Mouse (Mus musculus): ENCODE measurements at regions not wholly inside any gene's neighbourhood (a gene's known extent, or its start where the extent isn't known, plus 50 kb on each side); places are given as distances from the start of the nearest gene placed in this dataset.

- Histone ChIP-seq H3K4me3 (ENCODE audit: low read depth, low read length) (no peak overlapping the region), H3K36me3 (ENCODE audit: control insufficient read depth, insufficient read depth, low read length, poor library complexity, severe bottlenecking) (no peaks in the 10 kb centered on the region), H3K4me1 (ENCODE audit: control insufficient read depth, insufficient read depth, low read length) (no peaks in the 10 kb centered on the region), H3K9me3 (replicated peaks; ENCODE audit: control insufficient read depth, insufficient read depth, low read length, poor library complexity, severe bottlenecking) (no peaks in the 10 kb centered on the region), H3K27me3 (ENCODE audit: control insufficient read depth, insufficient read depth, low read length, poor library complexity, severe bottlenecking) (no peaks in the 10 kb centered on the region), H3K9ac (ENCODE audit: low read depth, poor library complexity, severe bottlenecking) (no peak overlapping the region), H3K27ac (ENCODE audit: insufficient read depth, low read length) (no peak overlapping the region)
- TF ChIP-seq EP300 (IDR thresholded peaks at IDR 0.05; ENCODE audit: insufficient read depth, low read depth, low read length): no peak
- TF ChIP-seq CTCF (IDR thresholded peaks at IDR 0.05; ENCODE audit: low read depth, low read length): no peak
- no peak for TF ChIP-seq POLR2A (IDR thresholded peaks at IDR 0.05; ENCODE audit: insufficient read depth, low read length)
Measured at GRCm38 (mm10) chr13:48371060-48371459, 110.0 kb downstream of the Id4 start.

GRCm38 (mm10) chr13:48376405-48376804 is 115.4 kb downstream of the Id4 start:
- Histone ChIP-seq H3K27ac (ENCODE audit: insufficient read depth, low read length) (no peak overlapping the region), H3K9ac (ENCODE audit: low read depth, poor library complexity, severe bottlenecking) (no peak overlapping the region), H3K4me1 (ENCODE audit: control insufficient read depth, insufficient read depth, low read length) (no peaks in the 10 kb centered on the region), H3K36me3 (ENCODE audit: control insufficient read depth, insufficient read depth, low read length, poor library complexity, severe bottlenecking) (no peaks in the 10 kb centered on the region), H3K4me3 (ENCODE audit: low read depth, low read length) (no peak overlapping the region), H3K9me3 (replicated peaks; ENCODE audit: control insufficient read depth, insufficient read depth, low read length, poor library complexity, severe bottlenecking) (no peaks in the 10 kb centered on the region), H3K27me3 (ENCODE audit: control insufficient read depth, insufficient read depth, low read length, poor library complexity, severe bottlenecking) (no peaks in the 10 kb centered on the region)
- TF ChIP-seq EP300 (IDR thresholded peaks at IDR 0.05; ENCODE audit: insufficient read depth, low read depth, low read length) (no peak), POLR2A (IDR thresholded peaks at IDR 0.05; ENCODE audit: insufficient read depth, low read length) (no peak), CTCF (IDR thresholded peaks at IDR 0.05; ENCODE audit: low read depth, low read length) (no peak)

GRCm38 (mm10) chr13:48383580-48384445 is 122.8 kb downstream of the Id4 start:
- Histone ChIP-seq H3K9ac (ENCODE audit: low read depth, poor library complexity, severe bottlenecking) (no peak overlapping the region), H3K4me1 (ENCODE audit: control insufficient read depth, insufficient read depth, low read length) (no peaks in the 10 kb centered on the region), H3K27ac (ENCODE audit: insufficient read depth, low read length) (no peak overlapping the region), H3K36me3 (ENCODE audit: control insufficient read depth, insufficient read depth, low read length, poor library complexity, severe bottlenecking) (no peaks in the 10 kb centered on the region), H3K4me3 (ENCODE audit: low read depth, low read length) (no peak overlapping the region), H3K9me3 (replicated peaks; ENCODE audit: control insufficient read depth, insufficient read depth, low read length, poor library complexity, severe bottlenecking) (no peaks in the 10 kb centered on the region), H3K27me3 (ENCODE audit: control insufficient read depth, insufficient read depth, low read length, poor library complexity, severe bottlenecking) (no peaks in the 10 kb centered on the region)
- no peak for TF ChIP-seq EP300 (IDR thresholded peaks at IDR 0.05; ENCODE audit: insufficient read depth, low read depth, low read length)
- TF ChIP-seq CTCF (IDR thresholded peaks at IDR 0.05; ENCODE audit: low read depth, low read length): no peak
- no peak for TF ChIP-seq POLR2A (IDR thresholded peaks at IDR 0.05; ENCODE audit: insufficient read depth, low read length)

DNA sequence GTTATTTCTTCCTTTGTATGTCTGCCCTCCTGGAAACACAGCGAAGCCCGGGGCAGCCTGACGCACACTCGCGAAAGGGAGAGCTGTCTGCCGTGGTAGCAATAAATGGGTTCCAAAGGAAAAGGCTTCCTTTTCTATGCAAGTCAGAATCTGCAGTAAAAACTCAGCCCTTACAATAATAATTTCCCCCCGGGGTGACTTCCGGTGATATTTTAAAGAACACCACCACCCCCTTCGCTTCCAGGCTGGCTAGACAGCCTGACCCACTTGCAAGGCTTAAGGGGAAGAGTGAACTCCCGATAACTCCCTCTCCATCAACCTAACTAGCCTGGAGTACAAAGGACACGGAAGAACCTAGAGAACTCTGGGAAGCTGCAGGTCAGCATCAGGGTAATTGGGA is 123.9 kb downstream of the Id4 start:
- H3K36me3 ChIP-seq (ENCODE audit: control insufficient read depth, insufficient read depth, low read length, poor library complexity, severe bottlenecking): no peaks in the 10 kb centered on the region
- no peak overlapping the region for H3K27ac ChIP-seq (ENCODE audit: insufficient read depth, low read length)
- H3K27me3 ChIP-seq (ENCODE audit: control insufficient read depth, insufficient read depth, low read length, poor library complexity, severe bottlenecking): no peaks in the 10 kb centered on the region
- no peaks in the 10 kb centered on the region for H3K9me3 ChIP-seq (replicated peaks; ENCODE audit: control insufficient read depth, insufficient read depth, low read length, poor library complexity, severe bottlenecking)
- H3K9ac ChIP-seq (ENCODE audit: low read depth, poor library complexity, severe bottlenecking): no peak overlapping the region
- no peaks in the 10 kb centered on the region for H3K4me1 ChIP-seq (ENCODE audit: control insufficient read depth, insufficient read depth, low read length)
- H3K4me3 ChIP-seq (ENCODE audit: low read depth, low read length): no peak overlapping the region
- TF ChIP-seq POLR2A (IDR thresholded peaks at IDR 0.05; ENCODE audit: insufficient read depth, low read length): no peak
- TF ChIP-seq CTCF (IDR thresholded peaks at IDR 0.05; ENCODE audit: low read depth, low read length): no peak
- no peak for TF ChIP-seq EP300 (IDR thresholded peaks at IDR 0.05; ENCODE audit: insufficient read depth, low read depth, low read length)

DNA sequence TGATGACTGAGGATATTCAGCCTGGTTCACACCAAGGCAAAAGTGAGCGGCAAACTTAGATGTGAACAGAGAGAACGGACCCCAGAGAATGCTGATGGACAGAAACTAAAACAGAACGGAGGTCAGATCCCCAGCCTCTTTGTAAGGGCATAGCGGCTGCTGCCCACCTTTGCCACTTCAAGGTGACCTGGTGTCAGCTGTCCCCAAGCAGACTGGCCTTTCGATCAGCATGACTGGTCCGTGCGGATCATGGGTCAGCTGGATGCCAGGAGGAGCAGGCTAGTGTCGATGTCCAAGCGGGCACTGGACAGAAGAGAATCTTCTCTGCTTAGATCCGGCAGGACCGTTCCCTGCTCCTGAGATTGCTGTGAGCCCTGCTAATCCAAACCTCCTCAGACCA is 122.1 kb downstream of the Zfp169 start:
- no peaks in the 10 kb centered on the region for H3K9me3 ChIP-seq (replicated peaks; ENCODE audit: control insufficient read depth, insufficient read depth, low read length, poor library complexity, severe bottlenecking)
- no peak for TF ChIP-seq POLR2A (IDR thresholded peaks at IDR 0.05; ENCODE audit: insufficient read depth, low read length)
- no peak for TF ChIP-seq CTCF (IDR thresholded peaks at IDR 0.05; ENCODE audit: low read depth, low read length)
- no peak for TF ChIP-seq EP300 (IDR thresholded peaks at IDR 0.05; ENCODE audit: insufficient read depth, low read depth, low read length)
- no peak overlapping the region for H3K4me3 ChIP-seq (ENCODE audit: low read depth, low read length)
- no peak overlapping the region for H3K9ac ChIP-seq (ENCODE audit: low read depth, poor library complexity, severe bottlenecking)
- no peak overlapping the region for H3K27ac ChIP-seq (ENCODE audit: insufficient read depth, low read length)
- no peaks in the 10 kb centered on the region for H3K4me1 ChIP-seq (ENCODE audit: control insufficient read depth, insufficient read depth, low read length)
- H3K27me3 ChIP-seq (ENCODE audit: control insufficient read depth, insufficient read depth, low read length, poor library complexity, severe bottlenecking): no peaks in the 10 kb centered on the region
- no peaks in the 10 kb centered on the region for H3K36me3 ChIP-seq (ENCODE audit: control insufficient read depth, insufficient read depth, low read length, poor library complexity, severe bottlenecking)

DNA sequence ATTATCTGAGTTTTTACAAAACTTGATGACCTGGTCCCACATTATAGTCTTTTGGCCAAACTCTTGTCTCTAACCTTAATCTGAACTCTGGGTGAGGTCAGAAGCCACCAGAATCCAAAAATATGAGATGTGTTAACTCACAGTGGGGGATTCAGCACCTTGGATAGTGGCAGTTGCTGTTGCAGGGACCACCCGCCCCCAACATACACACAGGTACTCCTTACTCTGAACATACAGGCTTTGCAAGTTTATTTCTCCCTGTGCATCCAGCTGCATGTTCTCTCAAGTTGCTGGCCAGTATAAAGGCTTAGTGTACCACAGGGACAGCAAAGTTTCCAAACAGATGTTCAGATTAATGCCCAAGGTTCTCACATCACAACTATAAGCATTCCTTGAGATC is 115.5 kb downstream of the Zfp169 start:
- Histone ChIP-seq H3K27me3 (ENCODE audit: control insufficient read depth, insufficient read depth, low read length, poor library complexity, severe bottlenecking) (no peaks in the 10 kb centered on the region), H3K9me3 (replicated peaks; ENCODE audit: control insufficient read depth, insufficient read depth, low read length, poor library complexity, severe bottlenecking) (no peaks in the 10 kb centered on the region), H3K9ac (ENCODE audit: low read depth, poor library complexity, severe bottlenecking) (no peak overlapping the region), H3K27ac (ENCODE audit: insufficient read depth, low read length) (no peak overlapping the region), H3K36me3 (ENCODE audit: control insufficient read depth, insufficient read depth, low read length, poor library complexity, severe bottlenecking) (no peaks in the 10 kb centered on the region), H3K4me1 (ENCODE audit: control insufficient read depth, insufficient read depth, low read length) (no peaks in the 10 kb centered on the region), H3K4me3 (ENCODE audit: low read depth, low read length) (no peak overlapping the region)
- no peak for TF ChIP-seq EP300 (IDR thresholded peaks at IDR 0.05; ENCODE audit: insufficient read depth, low read depth, low read length)
- TF ChIP-seq POLR2A (IDR thresholded peaks at IDR 0.05; ENCODE audit: insufficient read depth, low read length): no peak
- TF ChIP-seq CTCF (IDR thresholded peaks at IDR 0.05; ENCODE audit: low read depth, low read length): no peak
